Mouse (Mus musculus) liver, embryonic 11.5 days (tissue): Measurements from ENCODE around the gene Negr1. TPM values are rescaled to one million over a fixed set of nuclear protein-coding genes. Genes with fewer than 3 reads are reported as not detected.

Experiments used
- ATAC-seq: fragments of 200-750 bp; cut with Nextera tagmentation; replicated peaks from 2 replicates; pipeline ENCODE4 v1.8.0; 2017; ENCODE audit warnings: moderate number of reproducible peaks, mild to moderate bottlenecking, moderate TSS enrichment, moderate library complexity; ENCODE audit not compliant: low FRiP score
- DNase-seq: peaks from one replicate; pipeline ENCODE4 v3.0.0-alpha.2; 2017; ENCODE audit warnings: low spot score
- H3K27ac ChIP-seq: fragments of 300-500 bp; sonication (generic); 2 replicates; pipeline ENCODE4 v1.5.1; 2014; ENCODE audit warnings: mild to moderate bottlenecking, low read depth, low read length, control low read depth
- H3K27me3 ChIP-seq: fragments of 300-500 bp; sonication (generic); replicated peaks from 2 replicates; pipeline ENCODE4 v1.6.1; 2014; ENCODE audit warnings: low read length, mixed read lengths; ENCODE audit not compliant: control insufficient read depth, insufficient read depth
- H3K36me3 ChIP-seq: fragments of 300-500 bp; sonication (generic); 2 replicates; pipeline ENCODE4 v1.6.1; 2014; ENCODE audit warnings: mild to moderate bottlenecking, low read length, moderate library complexity, mixed read lengths; ENCODE audit not compliant: control insufficient read depth, insufficient read depth
- H3K4me1 ChIP-seq: fragments of 300-500 bp; sonication (generic); replicated peaks from 2 replicates; pipeline ENCODE4 v1.6.1; 2014; ENCODE audit warnings: low read length, mixed read lengths; ENCODE audit not compliant: control insufficient read depth, insufficient read depth
- H3K4me2 ChIP-seq: fragments of 300-500 bp; sonication (generic); 2 replicates; pipeline ENCODE4 v1.6.1; 2014; ENCODE audit warnings: mild to moderate bottlenecking, control low read depth, moderate library complexity
- H3K4me3 ChIP-seq: fragments of 300-500 bp; sonication (generic); 2 replicates; pipeline ENCODE4 v1.5.1; 2014; ENCODE audit warnings: low read depth, low read length, control low read depth
- H3K9ac ChIP-seq: fragments of 300-500 bp; sonication (generic); 2 replicates; pipeline ENCODE4 v1.6.1; 2014; ENCODE audit warnings: low read depth, low read length, control low read depth
- H3K9me3 ChIP-seq: fragments of 300-500 bp; sonication (generic); 2 replicates; pipeline ENCODE4 v1.6.1; 2016; ENCODE audit warnings: low read length, inconsistent platforms, mixed read lengths; ENCODE audit not compliant: control insufficient read depth
- whole genome bisulfite sequencing: fragments of 180-500 bp; shearing (Covaris S2); extraction: QIAGEN DNeasy Blood & Tissue Kit; methylation state at CpG from one replicate; pipeline ENCODE4 v1.1.7; 2014; 5-methylcytosine and 5-hydroxymethylcytosine counted together
- polyA plus RNA-seq: library from polyadenylated mRNA; unstranded; fragments of >200 nt; fragmentation: Nextera tagmentation; extraction: Ambion mirVana; gene quantifications from 2 replicates; pipeline ENCODE4 v1.2.1, GENCODE M21; 2014

Negr1 gene
- polyA plus RNA-seq, 1 experiment from 2014 or later, result 1.7 TPM

DNA sequence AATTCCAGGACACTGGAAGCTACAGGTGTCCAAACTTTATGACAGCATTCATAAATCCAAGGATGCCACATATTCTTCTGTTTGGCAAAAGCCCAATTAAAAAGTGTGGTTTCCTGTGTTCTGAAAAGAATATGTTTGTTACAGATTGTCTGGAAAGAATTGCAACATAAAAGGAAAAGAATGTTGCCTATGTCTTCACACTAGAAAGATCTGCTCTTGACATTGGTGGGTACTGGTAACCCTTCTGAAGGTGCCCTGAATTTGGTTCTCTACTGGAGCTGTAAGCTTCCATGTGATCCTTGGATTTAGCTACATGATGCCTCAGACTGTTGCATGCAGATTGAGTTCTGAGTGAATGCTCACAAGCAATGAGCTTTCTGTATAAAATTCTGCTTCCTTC lies 718.1 kb downstream of the Negr1 start:
- H3K4me3 ChIP-seq, result no peak overlapping the region
- H3K27ac ChIP-seq, result no peak overlapping the region
- no peaks in the 10 kb centered on the region for H3K27me3 ChIP-seq
- no peaks in the 10 kb centered on the region for H3K36me3 ChIP-seq
- no peaks in the 10 kb centered on the region for H3K9me3 ChIP-seq
- ATAC-seq (no peak), DNase-seq (no peak)
- H3K9ac ChIP-seq, result no peak overlapping the region
- no peaks in the 10 kb centered on the region for H3K4me1 ChIP-seq
- H3K4me2 ChIP-seq, result no peak overlapping the region

DNA sequence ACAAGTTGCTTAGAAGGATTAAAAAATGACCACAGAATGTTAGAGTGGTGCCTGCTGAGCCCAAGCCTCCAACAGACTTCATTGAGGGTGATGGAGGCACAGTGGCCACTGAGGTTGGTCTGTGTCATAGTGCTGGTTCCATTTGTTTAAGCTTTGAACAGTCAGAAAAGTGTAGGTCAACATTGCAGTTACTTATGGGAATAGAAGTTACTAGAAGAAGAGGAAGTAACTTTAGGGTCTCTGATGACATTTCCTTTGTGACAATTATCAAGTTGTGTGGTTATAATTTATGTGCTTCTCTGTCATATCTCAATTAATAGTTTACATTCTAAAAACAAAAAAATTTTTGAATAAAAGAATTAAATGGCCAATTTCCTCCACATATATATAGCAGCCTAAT lies 719.7 kb downstream of the Negr1 start:
- Histone ChIP-seq H3K36me3 (no peaks in the 10 kb centered on the region), H3K4me3 (no peak overlapping the region), H3K27me3 (no peaks in the 10 kb centered on the region), H3K9me3 (no peaks in the 10 kb centered on the region), H3K4me2 (no peak overlapping the region), H3K27ac (no peak overlapping the region), H3K9ac (no peak overlapping the region), H3K4me1 (no peaks in the 10 kb centered on the region)
- DNase-seq, result no peak
- ATAC-seq, result no peak

DNA sequence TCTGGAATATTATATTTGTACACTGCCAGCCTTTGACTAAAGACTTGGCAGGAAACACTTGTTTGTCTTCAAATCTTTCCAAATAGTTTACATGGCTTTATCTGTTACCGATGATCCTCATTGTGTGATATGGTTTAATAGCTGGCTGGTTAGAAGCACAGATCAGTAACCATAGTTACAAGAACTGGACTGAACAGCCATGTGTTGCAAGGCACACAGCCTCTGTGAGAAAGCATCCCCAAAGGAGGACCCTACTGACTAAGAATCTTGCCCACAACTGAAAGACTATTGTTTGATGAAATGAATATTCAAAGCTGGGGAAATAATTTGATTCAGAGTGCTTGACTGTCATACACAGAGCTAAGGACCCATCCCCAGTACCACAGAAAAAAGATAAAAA lies 729.7 kb downstream of the Negr1 start:
- H3K27ac ChIP-seq, result no peak overlapping the region
- no peak overlapping the region for H3K9ac ChIP-seq
- H3K4me2 ChIP-seq, result no peak overlapping the region
- H3K36me3 ChIP-seq, result no peaks in the 10 kb centered on the region
- 86% methylated on average over 1 of the region's 1 CpGs for WGBS
- no peaks in the 10 kb centered on the region for H3K9me3 ChIP-seq
- DNase-seq (no peak), ATAC-seq (no peak)
- H3K4me3 ChIP-seq, result no peak overlapping the region
- no peaks in the 10 kb centered on the region for H3K27me3 ChIP-seq
- no peaks in the 10 kb centered on the region for H3K4me1 ChIP-seq

DNA sequence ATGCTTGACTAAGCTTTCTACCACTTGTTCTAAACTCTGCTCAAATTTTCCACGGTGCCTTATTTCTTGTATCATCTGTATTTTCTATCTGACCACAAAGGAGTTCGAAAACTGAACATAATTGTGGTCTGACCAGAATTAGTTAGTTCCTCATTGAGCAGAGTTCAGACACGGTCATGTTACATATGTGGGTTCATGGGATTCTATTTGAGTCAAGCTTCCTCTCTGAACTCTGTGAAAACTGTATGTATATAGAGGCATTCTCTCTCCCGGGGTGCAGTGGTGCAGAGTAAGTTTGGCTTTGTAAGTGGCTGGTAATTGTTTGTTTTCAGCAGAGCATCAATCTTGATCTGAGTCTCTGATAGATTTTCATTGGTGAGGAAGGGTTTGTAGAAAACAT lies 735.6 kb downstream of the Negr1 start:
- Histone ChIP-seq H3K27ac (no peak overlapping the region), H3K4me3 (no peak overlapping the region), H3K9me3 (no peaks in the 10 kb centered on the region), H3K9ac (no peak overlapping the region), H3K36me3 (no peaks in the 10 kb centered on the region), H3K4me1 (no peaks in the 10 kb centered on the region), H3K4me2 (no peak overlapping the region), H3K27me3 (no peaks in the 10 kb centered on the region)
- WGBS, result 66% methylated on average over 4 of the region's 4 CpGs
- ATAC-seq, result no peak
- DNase-seq, result no peak

DNA sequence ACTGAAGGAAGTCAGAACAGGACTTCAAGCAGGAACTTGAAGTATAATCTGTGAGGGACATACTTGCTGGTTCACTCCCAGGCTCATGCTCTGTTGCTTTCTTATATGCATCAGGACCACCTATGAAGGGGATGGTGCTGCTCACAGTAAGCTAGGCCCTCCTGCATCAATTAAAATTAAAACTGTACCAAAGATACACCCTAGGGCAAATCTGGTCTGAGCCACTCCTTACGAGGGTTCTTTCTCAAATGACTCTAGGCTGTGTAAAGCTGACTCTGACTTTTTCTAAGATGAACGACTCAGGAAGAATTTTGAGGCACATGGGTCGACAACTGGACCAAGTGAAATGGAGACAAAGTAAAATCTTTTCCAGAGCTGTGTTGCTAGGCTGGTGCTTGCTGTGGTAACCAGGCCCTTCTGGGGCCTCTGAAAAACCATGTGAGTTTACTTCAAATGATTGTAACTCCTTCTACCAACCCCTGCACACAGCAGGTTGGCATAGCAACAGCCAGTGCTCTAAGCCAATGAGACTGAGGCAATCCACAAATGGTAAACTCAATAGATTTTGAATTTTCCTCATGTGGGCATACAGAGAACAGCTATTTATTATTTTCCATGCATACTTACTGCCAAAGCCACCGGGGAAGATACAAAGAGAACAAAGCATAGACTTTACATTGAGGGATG lies 742.0 kb downstream of the Negr1 start:
- Histone ChIP-seq H3K4me1 (no peaks in the 10 kb centered on the region), H3K4me3 (no peak overlapping the region), H3K9ac (no peak overlapping the region), H3K9me3 (no peaks in the 10 kb centered on the region), H3K27ac (no peak overlapping the region), H3K36me3 (no peaks in the 10 kb centered on the region), H3K4me2 (no peak overlapping the region), H3K27me3 (no peaks in the 10 kb centered on the region)
- DNase-seq, result no peak
- WGBS, result 67% methylated on average over 4 of the region's 4 CpGs
- ATAC-seq, result no peak

DNA sequence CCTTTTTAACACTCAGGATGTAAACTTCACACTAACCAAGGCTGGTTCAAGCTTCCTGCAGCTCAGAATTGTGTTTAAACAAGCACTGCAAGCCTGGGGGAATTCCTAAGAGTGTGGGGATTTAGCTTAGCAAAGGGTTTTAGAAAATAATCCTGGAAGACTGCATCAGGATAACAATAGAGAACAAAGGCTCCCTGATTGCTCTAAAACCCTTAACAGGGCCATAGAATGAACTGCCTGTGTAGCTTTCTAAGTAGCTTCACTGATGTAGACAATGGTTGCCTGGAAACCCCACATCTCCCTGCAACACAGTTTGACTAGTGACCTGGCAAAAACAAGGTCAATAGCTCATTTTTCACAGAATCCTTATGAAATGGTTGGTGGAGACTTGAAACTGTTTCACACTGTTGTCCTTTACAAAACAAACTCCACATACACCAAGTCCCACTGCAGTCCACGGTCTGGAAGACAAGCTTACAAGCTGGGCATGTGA lies 759.5 kb downstream of the Negr1 start:
- WGBS, result 44% methylated on average over 1 of the region's 1 CpGs
- no peaks in the 10 kb centered on the region for H3K4me1 ChIP-seq
- no peak overlapping the region for H3K9ac ChIP-seq
- no peaks in the 10 kb centered on the region for H3K9me3 ChIP-seq
- no peak overlapping the region for H3K27ac ChIP-seq
- ATAC-seq (no peak), DNase-seq (no peak)
- no peak overlapping the region for H3K4me3 ChIP-seq
- no peaks in the 10 kb centered on the region for H3K27me3 ChIP-seq
- H3K36me3 ChIP-seq, result no peaks in the 10 kb centered on the region
- no peak overlapping the region for H3K4me2 ChIP-seq

DNA sequence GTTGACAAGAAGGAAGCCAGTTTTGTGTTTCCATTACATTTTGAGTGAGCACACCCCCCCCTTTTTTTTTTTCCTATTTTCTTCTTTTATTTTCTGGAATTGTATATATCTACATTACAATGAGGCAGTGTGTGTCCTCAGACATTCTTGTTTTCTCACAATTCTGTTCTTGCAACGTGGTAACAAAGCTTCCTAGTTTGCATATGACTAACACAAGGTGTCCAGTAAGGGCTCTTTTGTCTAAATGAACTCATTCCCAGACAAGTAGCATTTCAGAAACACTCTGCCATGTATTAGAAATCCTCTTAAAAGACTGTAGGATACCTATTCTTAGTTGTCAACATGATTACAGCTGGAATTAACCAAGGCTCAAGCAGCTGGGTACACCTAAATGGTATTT lies 760.2 kb downstream of the Negr1 start:
- no peaks in the 10 kb centered on the region for H3K36me3 ChIP-seq
- H3K9ac ChIP-seq, result no peak overlapping the region
- no peak overlapping the region for H3K4me2 ChIP-seq
- 34% methylated on average over 1 of the region's 1 CpGs for WGBS
- H3K27me3 ChIP-seq, result no peaks in the 10 kb centered on the region
- ATAC-seq (no peak), DNase-seq (no peak)
- no peaks in the 10 kb centered on the region for H3K4me1 ChIP-seq
- no peak overlapping the region for H3K4me3 ChIP-seq
- H3K27ac ChIP-seq, result no peak overlapping the region
- no peaks in the 10 kb centered on the region for H3K9me3 ChIP-seq

DNA sequence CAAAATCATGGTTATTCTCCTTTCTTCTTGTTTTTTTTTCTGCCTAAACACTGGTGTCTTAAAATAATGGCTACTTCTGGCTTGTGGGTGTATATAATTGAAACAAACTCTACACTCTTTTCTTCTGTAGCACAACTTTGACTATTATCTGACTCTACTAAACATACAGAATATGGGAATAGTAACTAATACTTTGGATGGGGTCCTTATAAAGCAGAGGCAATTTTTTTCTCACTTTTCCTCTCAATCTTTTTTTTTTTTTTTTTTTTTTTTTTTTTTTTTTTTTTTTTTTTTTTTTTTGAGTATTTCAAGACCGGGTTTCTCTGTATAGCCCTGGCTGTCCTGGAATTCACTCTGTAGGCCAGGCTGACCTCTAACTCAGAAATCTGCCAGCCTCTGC lies 772.6 kb downstream of the Negr1 start:
- Histone ChIP-seq H3K27me3 (no peaks in the 10 kb centered on the region), H3K9me3 (no peaks in the 10 kb centered on the region), H3K9ac (no peak overlapping the region), H3K27ac (no peak overlapping the region), H3K4me1 (no peaks in the 10 kb centered on the region), H3K4me3 (no peak overlapping the region), H3K4me2 (no peak overlapping the region), H3K36me3 (no peaks in the 10 kb centered on the region)
- 87% methylated on average over 1 of the region's 1 CpGs for WGBS
- DNase-seq, result no peak
- no peak for ATAC-seq

DNA sequence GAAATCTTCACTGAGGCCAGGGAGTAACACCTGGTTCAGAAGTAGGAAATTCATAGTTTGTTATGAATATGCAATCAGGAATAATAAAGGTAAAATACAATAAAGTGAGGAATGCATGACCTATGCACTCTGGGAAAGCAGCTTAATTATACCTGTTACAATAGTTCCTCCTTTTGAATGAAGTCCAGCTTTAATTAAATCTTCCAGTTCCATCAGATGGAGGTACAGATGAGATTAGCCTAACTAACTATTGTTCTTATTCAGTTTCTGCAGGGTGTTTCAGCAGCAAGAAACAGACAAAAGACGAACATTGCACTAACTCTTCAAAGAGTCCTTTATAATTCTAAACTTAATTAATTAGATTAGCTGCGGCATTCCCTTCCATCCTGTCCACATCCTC lies 787.9 kb downstream of the Negr1 start:
- no peak overlapping the region for H3K27ac ChIP-seq
- H3K9ac ChIP-seq, result no peak overlapping the region
- H3K4me3 ChIP-seq, result no peak overlapping the region
- H3K36me3 ChIP-seq, result no peaks in the 10 kb centered on the region
- no peaks in the 10 kb centered on the region for H3K9me3 ChIP-seq
- ATAC-seq (no peak), DNase-seq (no peak)
- H3K27me3 ChIP-seq, result no peaks in the 10 kb centered on the region
- H3K4me2 ChIP-seq, result no peak overlapping the region
- WGBS, result 76% methylated on average over 2 of the region's 2 CpGs
- H3K4me1 ChIP-seq, result no peaks in the 10 kb centered on the region
